Mouse (Mus musculus): ENCODE measurements around the gene Nfkb1. TPM values are rescaled to one million over a fixed set of nuclear protein-coding genes. Genes with fewer than 3 reads are reported as not detected.

Gene Nfkb1
- total RNA-seq (2021) = 10 to 100 TPM; 17.1 to 18.7 TPM
- long read RNA-seq, experiment 1, full-length matches to known transcripts = 10 of 14 reads
- long read RNA-seq, experiment 1, partial matches to known transcripts = 2 of 14 reads
- long read RNA-seq, experiment 1, other reads (novel, unspliced or antisense) = 2 of 14 reads
- long read RNA-seq, experiment 2, full-length matches to known transcripts = 4 of 8 reads
- long read RNA-seq, experiment 2, partial matches to known transcripts = 2 of 8 reads
- long read RNA-seq, experiment 2, other reads (novel, unspliced or antisense) = 2 of 8 reads

GRCm38 (mm10) chr3:135691191-135692131 is at the start of gene Nfkb1:
Gene Nfkb1, minus strand, starts transcription at chr3:135691547.
- peak; percentile 58 for DNase-seq (ENCODE audit: low spot score)

GRCm38 (mm10) chr3:135740711-135741110 is 49.4 kb upstream of the Nfkb1 start:
- no peak for DNase-seq (ENCODE audit: low spot score)

- DNase-seq (ENCODE audit: low spot score) = no peak
Measured at GRCm38 (mm10) chr3:135734736-135735135, 43.4 kb upstream of the Nfkb1 start.

- no peak for DNase-seq (ENCODE audit: low spot score)
Measured at GRCm38 (mm10) chr3:135732747-135733445, 41.5 kb upstream of the Nfkb1 start.

- peak; percentile 96 for DNase-seq (ENCODE audit: low spot score)
Measured at GRCm38 (mm10) chr3:135731292-135732047, 40.1 kb upstream of the Nfkb1 start.

GRCm38 (mm10) chr3:135730790-135731189 is 39.4 kb upstream of the Nfkb1 start:
- no peak for DNase-seq (ENCODE audit: low spot score)

GRCm38 (mm10) chr3:135729575-135729974 is 38.2 kb upstream of the Nfkb1 start:
- DNase-seq (ENCODE audit: low spot score) = peak; percentile 82

GRCm38 (mm10) chr3:135728900-135729299 is 37.6 kb upstream of the Nfkb1 start:
- DNase-seq (ENCODE audit: low spot score) = peak; percentile 31

GRCm38 (mm10) chr3:135727339-135727738 is 36.0 kb upstream of the Nfkb1 start:
- no peak for DNase-seq (ENCODE audit: low spot score)

- DNase-seq (ENCODE audit: low spot score) = no peak
Measured at GRCm38 (mm10) chr3:135726521-135727275, 35.4 kb upstream of the Nfkb1 start.

- no peak for DNase-seq (ENCODE audit: low spot score)
Measured at GRCm38 (mm10) chr3:135726023-135726422, 34.7 kb upstream of the Nfkb1 start.

- no peak for DNase-seq (ENCODE audit: low spot score)
Measured at GRCm38 (mm10) chr3:135722104-135722503, 30.8 kb upstream of the Nfkb1 start.

- DNase-seq (ENCODE audit: low spot score) = no peak
Measured at GRCm38 (mm10) chr3:135719969-135720368, 28.6 kb upstream of the Nfkb1 start.

GRCm38 (mm10) chr3:135719179-135719532 is 27.8 kb upstream of the Nfkb1 start:
- DNase-seq (ENCODE audit: low spot score) = no peak

- DNase-seq (ENCODE audit: low spot score) = no peak
Measured at GRCm38 (mm10) chr3:135718323-135719178, 27.2 kb upstream of the Nfkb1 start.

- peak; percentile 45 for DNase-seq (ENCODE audit: low spot score)
Measured at GRCm38 (mm10) chr3:135713016-135713950, 21.9 kb upstream of the Nfkb1 start.

- DNase-seq (ENCODE audit: low spot score) = no peak
Measured at GRCm38 (mm10) chr3:135711613-135712012, 20.3 kb upstream of the Nfkb1 start.

GRCm38 (mm10) chr3:135711040-135711570 is 19.8 kb upstream of the Nfkb1 start:
- no peak for DNase-seq (ENCODE audit: low spot score)
